Mouse (Mus musculus) megakaryocyte, embryonic 14.5 days (primary cell): ENCODE data around the gene Ndufaf3.

Experiments
- FLI1 ChIP-seq: IDR thresholded peaks from 2 replicates; pipeline ENCODE4 v1.6.1; 2012; ENCODE audit warnings: low read length, inconsistent platforms, mixed read lengths
- GATA1 ChIP-seq: IDR thresholded peaks from 3 replicates; pipeline ENCODE4 v1.6.1; 2012; ENCODE audit warnings: mixed read lengths, low read length, inconsistent platforms, borderline replicate concordance

DNA sequence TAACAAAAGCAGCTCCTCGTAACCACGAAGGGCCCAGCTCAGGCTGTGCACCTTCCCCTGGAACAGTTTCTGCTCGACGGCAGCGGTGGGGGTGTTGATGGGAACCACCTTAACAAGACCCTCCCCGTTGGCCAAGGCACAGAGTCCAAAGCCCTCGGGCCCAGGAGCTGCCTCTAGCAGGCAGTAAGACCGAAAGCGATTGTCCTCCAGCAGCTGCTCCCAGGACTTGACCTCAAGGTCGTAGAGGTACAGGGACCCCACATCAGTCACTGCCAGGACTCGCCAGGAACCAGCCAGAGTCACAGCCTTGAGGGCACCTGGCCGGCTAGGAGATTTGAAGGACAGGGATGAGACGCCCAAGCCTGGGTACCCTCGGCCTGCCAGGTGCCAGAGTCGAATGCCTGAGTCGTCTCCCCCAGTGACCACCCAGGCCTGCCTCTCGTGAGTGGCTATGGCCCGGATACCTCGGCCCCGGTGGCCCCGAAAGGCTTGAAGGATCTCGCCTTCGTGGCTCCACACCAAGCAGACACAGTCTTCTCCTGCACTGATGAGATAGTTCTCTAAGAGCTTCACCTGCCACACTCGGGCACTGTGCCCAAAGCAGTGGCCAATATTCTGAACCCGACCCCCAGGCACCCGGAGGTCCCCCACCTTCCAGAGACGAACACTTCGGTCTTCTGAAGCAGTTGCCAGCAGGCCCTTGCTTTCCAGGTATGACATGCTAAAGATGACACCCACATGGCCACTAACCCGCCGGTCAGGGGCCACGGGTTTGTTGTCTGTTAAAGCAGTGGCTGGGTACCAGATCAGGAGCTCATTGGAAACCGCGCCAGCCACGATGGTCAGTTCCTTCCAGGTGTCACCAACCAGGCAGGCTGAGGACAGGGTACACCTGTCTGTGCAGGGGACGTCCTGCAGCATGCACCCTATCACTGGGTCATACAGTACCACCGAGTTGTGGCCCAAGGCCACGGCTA, 8.4 kb upstream of the Ndufaf3 start:
- TF ChIP-seq GATA1 (no peak), FLI1 (no peak)
